ENCODE assay signal across 25 mouse cellular contexts in genomic region chr9:70021610-70022009, GRCm38 (mm10). TPM values are rescaled to one million over a fixed set of nuclear protein-coding genes. Genes with fewer than 3 reads are reported as not detected.
DNase-seq lines count a peak whose midpoint lies in the region; ATAC-seq and TF ChIP-seq lines count a peak whose summit lies in the region.
"Had no signal": no experiment of that assay in that cellular context is flagged by ENCODE, and none has a peak within 500 bp of the region (broad histone marks: within the 10 kb centered on the region; RNA-seq: fewer than 3 reads in every experiment).

No protein-coding gene starts in this region.

- H3K27me3 ChIP-seq in heart, embryonic 11.5 days (ENCODE audit: control insufficient read depth, insufficient read depth, low read length), result no peaks in the 10 kb centered on the region
- no peaks in the 10 kb centered on the region for H3K27me3 ChIP-seq in heart, embryonic 10.5 days (ENCODE audit: insufficient read depth, poor library complexity, severe bottlenecking)
- no peaks in the 10 kb centered on the region for H3K27me3 ChIP-seq in heart, embryonic 15.5 days
- no peaks in the 10 kb centered on the region for H3K27me3 ChIP-seq in MEL (ENCODE audit: control insufficient read depth in 1 of 2, insufficient read depth in 2 of 2, low read length in 2 of 2)
- no peaks in the 10 kb centered on the region for H3K27me3 ChIP-seq in liver, embryonic 15.5 days
- H3K27me3 ChIP-seq: embryonic facial prominence, embryonic 13.5 days; forebrain, embryonic 12.5 days; hindbrain, embryonic 12.5 days; Patski had no signal

- no peak for TF ChIP-seq CTCF in MEL (IDR thresholded peaks at IDR 0.05 in 2 of 3, conservative IDR thresholded peaks at IDR 0.05 in 1 of 3; ENCODE audit: control insufficient read depth in 1 of 3, insufficient read depth in 1 of 3, low read depth in 2 of 3, low read length in 3 of 3, poor library complexity in 1 of 3, severe bottlenecking in 1 of 3)

- no peak overlapping the region for H3K4me2 ChIP-seq in heart, embryonic 11.5 days
- H3K4me2 ChIP-seq in heart, embryonic 15.5 days, result no peak overlapping the region
- no peak overlapping the region for H3K4me2 ChIP-seq in liver, embryonic 15.5 days
- H3K4me2 ChIP-seq: embryonic facial prominence, embryonic 13.5 days; forebrain, embryonic 12.5 days; hindbrain, embryonic 12.5 days had no signal

- intact Hi-C loops in heart, postnatal 10 days (cut with DNase I), result no loop called here

- no peaks in the 10 kb centered on the region for H3K9me3 ChIP-seq in heart, embryonic 11.5 days (replicated peaks; ENCODE audit: control insufficient read depth, low read length)
- H3K9me3 ChIP-seq in heart, embryonic 10.5 days, result no peaks in the 10 kb centered on the region
- H3K9me3 ChIP-seq in heart, embryonic 15.5 days (replicated peaks), result no peaks in the 10 kb centered on the region
- H3K9me3 ChIP-seq in MEL (replicated peaks; ENCODE audit: insufficient read depth, low read length), result no peaks in the 10 kb centered on the region
- H3K9me3 ChIP-seq in liver, embryonic 15.5 days (replicated peaks), result no peaks in the 10 kb centered on the region
- H3K9me3 ChIP-seq: embryonic facial prominence, embryonic 13.5 days; forebrain, embryonic 12.5 days; hindbrain, embryonic 12.5 days had no signal

- no peak overlapping the region for H3K4me3 ChIP-seq in heart, embryonic 11.5 days (ENCODE audit: low read depth, low read length)
- no peak overlapping the region for H3K4me3 ChIP-seq in heart, embryonic 10.5 days
- no peak overlapping the region for H3K4me3 ChIP-seq in heart, embryonic 15.5 days
- no peak overlapping the region for H3K4me3 ChIP-seq in MEL (ENCODE audit: control insufficient read depth in 1 of 2, insufficient read depth in 1 of 2, low read depth in 2 of 2, low read length in 2 of 2)
- no peak overlapping the region for H3K4me3 ChIP-seq in liver, embryonic 15.5 days (replicated peaks)
- H3K4me3 ChIP-seq: embryonic facial prominence, embryonic 13.5 days; forebrain, embryonic 12.5 days; heart, adult 2 months; hindbrain, embryonic 12.5 days had no signal

- no peak for TF ChIP-seq POLR2A in MEL (IDR thresholded peaks at IDR 0.05; ENCODE audit: control insufficient read depth in 1 of 2, insufficient read depth in 1 of 2, low read depth in 1 of 2, low read length in 2 of 2, poor library complexity in 1 of 2)

- TF ChIP-seq RAD21 in MEL (IDR thresholded peaks at IDR 0.05; ENCODE audit: low read depth, low read length), result no peak

- TF ChIP-seq EP300 in MEL (IDR thresholded peaks at IDR 0.05; ENCODE audit: low read depth in 1 of 2, low read length in 2 of 2), result peak in 1 of 2 experiments; percentile 43; a peak in 1 of 4 replicates

- peaks cover 10% of the 10 kb centered on the region; the same call in 1 of the 2 replicates for H3K36me3 ChIP-seq in heart, embryonic 11.5 days (ENCODE audit: control insufficient read depth, insufficient read depth, low read length)
- peaks cover 22% of the 10 kb centered on the region for H3K36me3 ChIP-seq in heart, embryonic 10.5 days
- peaks cover 21% of the 10 kb centered on the region for H3K36me3 ChIP-seq in heart, embryonic 15.5 days
- H3K36me3 ChIP-seq in MEL (ENCODE audit: control insufficient read depth in 1 of 2, insufficient read depth in 2 of 2, low read length in 2 of 2), result peaks cover 10 to 23% of the 10 kb centered on the region in 2 experiments
- peaks cover 46% of the 10 kb centered on the region for H3K36me3 ChIP-seq in liver, embryonic 15.5 days (replicated peaks)

- 51% methylated on average over 1 of the region's 1 CpGs for WGBS in heart, embryonic 11.5 days (ENCODE audit: insufficient replicate concordance)
- WGBS in heart, embryonic 10.5 days, result 66% methylated on average over 1 of the region's 1 CpGs
- WGBS in heart, embryonic 15.5 days, result 50% methylated on average over 1 of the region's 1 CpGs
- WGBS in liver, embryonic 15.5 days (ENCODE audit: insufficient replicate concordance), result 17% methylated on average over 1 of the region's 1 CpGs

- no peaks in the 10 kb centered on the region for H3K79me2 ChIP-seq in MEL (ENCODE audit: control insufficient read depth, insufficient read depth, low read length, poor library complexity)

- no peak for DNase-seq in heart, embryonic 10.5 days (ENCODE audit: low spot score)
- no peak for DNase-seq in heart, postnatal 10 days
- peak; percentile 57 for DNase-seq in MEL (ENCODE audit: low read depth, low spot score)
- no peak for DNase-seq in retina, embryonic 14.5 days (ENCODE audit: low spot score)
- no peak for DNase-seq in adrenal gland, postnatal 4 days (ENCODE audit: low spot score in 2 of 2)
- DNase-seq: adrenal gland, postnatal 14 days; cerebellum, adult 18-20 months; cerebellum, adult 9-11 months; cerebellum, postnatal 36 days; gastrocnemius, postnatal 10 days had no signal

- ATAC-seq in heart, embryonic 11.5 days (replicated peaks; ENCODE audit: insufficient number of reproducible peaks, low FRiP score, low TSS enrichment), result no peak
- ATAC-seq in heart, embryonic 15.5 days (replicated peaks; ENCODE audit: insufficient number of reproducible peaks, insufficient read depth, low FRiP score, low read depth), result no peak
- peak; percentile 70 for ATAC-seq in liver, embryonic 15.5 days (ENCODE audit: insufficient read depth)
- ATAC-seq: activated CD4-positive, CD25-positive, alpha-beta regulatory T cell, adult 4 months; forebrain, embryonic 16.5 days; hindbrain, embryonic 16.5 days; Patski had no signal

- H3K9ac ChIP-seq in heart, embryonic 11.5 days (ENCODE audit: low read depth, low read length), result no peak overlapping the region
- H3K9ac ChIP-seq in heart, embryonic 15.5 days, result no peak overlapping the region
- H3K9ac ChIP-seq in MEL (ENCODE audit: control insufficient read depth, low read depth, low read length, poor library complexity, severe bottlenecking), result no peak overlapping the region
- no peak overlapping the region for H3K9ac ChIP-seq in liver, embryonic 15.5 days
- H3K9ac ChIP-seq: embryonic facial prominence, embryonic 13.5 days; forebrain, embryonic 12.5 days; hindbrain, embryonic 12.5 days had no signal

- H3K27ac ChIP-seq in heart, embryonic 11.5 days (ENCODE audit: low read depth, low read length), result peak overlapping the region; percentile 54; the same call in 1 of the 2 replicates
- no peak overlapping the region for H3K27ac ChIP-seq in heart, embryonic 10.5 days
- peak overlapping the region; percentile 38; the same call in 1 of the 2 replicates for H3K27ac ChIP-seq in heart, embryonic 15.5 days
- H3K27ac ChIP-seq in MEL (ENCODE audit: control insufficient read depth, low read depth, low read length), result no peak overlapping the region
- 0 out of 2 replicates have a peak overlapping the region, but pooled peaks have one; percentile 14 for H3K27ac ChIP-seq in liver, embryonic 15.5 days (replicated peaks)
- H3K27ac ChIP-seq: embryonic facial prominence, embryonic 13.5 days; forebrain, embryonic 12.5 days; heart, adult 2 months; hindbrain, embryonic 12.5 days had no signal

- H3K4me1 ChIP-seq in heart, embryonic 11.5 days (ENCODE audit: control insufficient read depth, insufficient read depth, low read length), result peaks cover 11% of the 10 kb centered on the region
- peaks cover 10% of the 10 kb centered on the region for H3K4me1 ChIP-seq in heart, embryonic 10.5 days
- peaks cover 10% of the 10 kb centered on the region; the same call in 1 of the 2 replicates for H3K4me1 ChIP-seq in heart, embryonic 15.5 days (replicated peaks)
- peaks cover 6 to 13% of the 10 kb centered on the region in 2 experiments; a peak in 3 of 4 replicates for H3K4me1 ChIP-seq in MEL (ENCODE audit: control insufficient read depth in 1 of 2, insufficient read depth in 2 of 2, low read length in 2 of 2)
- peaks cover 38% of the 10 kb centered on the region for H3K4me1 ChIP-seq in liver, embryonic 15.5 days (replicated peaks)
- H3K4me1 ChIP-seq: embryonic facial prominence, embryonic 13.5 days; forebrain, embryonic 12.5 days; hindbrain, embryonic 12.5 days had no signal

TF ChIP-seq in MEL, 35 proteins besides CTCF, POLR2A, EP300 and RAD21 (continues in another document):
- TF ChIP-seq ZNF384 (IDR thresholded peaks at IDR 0.05; ENCODE audit: low read depth, low read length), result no peak
- TF ChIP-seq TAL1 (IDR thresholded peaks at IDR 0.05; ENCODE audit: low read length), result peak; percentile 18; the same call in 1 of the 2 replicates

RNA-seq across cellular contexts. Expression of gene Gtf2a2, which starts 9.3 kb away (rescaled TPM):
- polyA plus RNA-seq in heart, embryonic 11.5 days (2014; fragmentation: Nextera tagmentation; extraction: Ambion mirVana), result 160 and 172 TPM in 2 replicates
- polyA plus RNA-seq in heart, embryonic 10.5 days (2016; fragmentation: Nextera tagmentation; extraction: Ambion mirVana), result 170 and 182 TPM in 2 replicates
- 147 and 155 TPM in 2 replicates for polyA plus RNA-seq in heart, embryonic 15.5 days (2015; fragmentation: Nextera tagmentation; extraction: Ambion mirVana)
- total RNA-seq in heart, postnatal 10 days (2021), result 10 to 100 TPM; 73.3 to 77.8 TPM
- total RNA-seq in MEL (2012; rRNA removed), result 62.4 and 75.8 TPM in 2 replicates
- polyA plus RNA-seq in MEL (2012; ENCODE audit: insufficient read depth in 1 of 2, insufficient read length in 2 of 2, low read depth in 1 of 2, low replicate concordance in 2 of 2, missing spikeins in 1 of 2), result 10 to 100 TPM in 1 of 2 experiments, not detected in 1; 74.9 TPM
- polyA plus RNA-seq in liver, embryonic 15.5 days (2015; fragmentation: Nextera tagmentation; extraction: Ambion mirVana), result 112 and 115 TPM in 2 replicates
- 10 to 100 TPM; 86.4 to 93.0 TPM for total RNA-seq in adrenal gland, postnatal 4 days (2021)

RNA-seq across cellular contexts. Expression of gene Gcnt3, which starts 16.3 kb away (rescaled TPM):
- polyA plus RNA-seq in heart, embryonic 11.5 days (2014; fragmentation: Nextera tagmentation; extraction: Ambion mirVana), result not detected in 2 replicates
- polyA plus RNA-seq in heart, embryonic 10.5 days (2016; fragmentation: Nextera tagmentation; extraction: Ambion mirVana), result not detected in 2 replicates
- 0.04 TPM in 1 of 2 replicates, not detected in the other for polyA plus RNA-seq in heart, embryonic 15.5 days (2015; fragmentation: Nextera tagmentation; extraction: Ambion mirVana)
- total RNA-seq in heart, postnatal 10 days (2021), result not detected
- not detected in 2 replicates for total RNA-seq in MEL (2012; rRNA removed)
- polyA plus RNA-seq in MEL (2012; ENCODE audit: insufficient read depth in 1 of 2, insufficient read length in 2 of 2, low read depth in 1 of 2, low replicate concordance in 2 of 2, missing spikeins in 1 of 2), result not detected
- polyA plus RNA-seq in liver, embryonic 15.5 days (2015; fragmentation: Nextera tagmentation; extraction: Ambion mirVana), result not detected in 2 replicates
- total RNA-seq in adrenal gland, postnatal 4 days (2021), result not detected
- total RNA-seq: adrenal gland, adult 18-20 months; adrenal gland, postnatal 14 days; gastrocnemius, postnatal 10 days; gastrocnemius, postnatal 4 days; heart, adult 2 months; heart, postnatal 14 days had no signal
- polyA plus RNA-seq: activated CD4-positive, CD25-positive, alpha-beta regulatory T cell, adult 4 months; forebrain, embryonic 12.5 days; forebrain, embryonic 16.5 days; frontal cortex, adult 2 months; heart, adult 2 months; hindbrain, embryonic 12.5 days; hindbrain, embryonic 16.5 days had no signal

RNA-seq across cellular contexts. Expression of gene Bnip2, which starts 32.3 kb away (rescaled TPM):
- 124 and 133 TPM in 2 replicates for polyA plus RNA-seq in heart, embryonic 11.5 days (2014; fragmentation: Nextera tagmentation; extraction: Ambion mirVana)
- 128 and 132 TPM in 2 replicates for polyA plus RNA-seq in heart, embryonic 10.5 days (2016; fragmentation: Nextera tagmentation; extraction: Ambion mirVana)
- 109 and 113 TPM in 2 replicates for polyA plus RNA-seq in heart, embryonic 15.5 days (2015; fragmentation: Nextera tagmentation; extraction: Ambion mirVana)
- 100 to 1,000 TPM; 102 to 107 TPM for total RNA-seq in heart, postnatal 10 days (2021)
- 41.9 and 49.7 TPM in 2 replicates for total RNA-seq in MEL (2012; rRNA removed)
- polyA plus RNA-seq in MEL (2012; ENCODE audit: insufficient read depth in 1 of 2, insufficient read length in 2 of 2, low read depth in 1 of 2, low replicate concordance in 2 of 2, missing spikeins in 1 of 2), result 10 to 100 TPM in 1 of 2 experiments, not detected in 1; 57.2 TPM
- polyA plus RNA-seq in liver, embryonic 15.5 days (2015; fragmentation: Nextera tagmentation; extraction: Ambion mirVana), result 42.7 and 43.5 TPM in 2 replicates
- 100 to 1,000 TPM in 1 of 2 experiments, 10 to 100 TPM in 1; 98.8 to 109 TPM for total RNA-seq in adrenal gland, postnatal 4 days (2021)

Comparison
In these comparisons a context has a peak if more than half of its experiments do, and no peak if none do; other contexts are left out.
1. H3K27ac ChIP-seq: peak in heart, embryonic 11.5 days (single experiment), heart, embryonic 15.5 days (single experiment) and liver, embryonic 15.5 days (single experiment); none in heart, embryonic 10.5 days (single experiment) and MEL (single experiment).